Mouse (Mus musculus): ENCODE data around the gene Cyp2f2.

Gene Cyp2f2

DNA sequence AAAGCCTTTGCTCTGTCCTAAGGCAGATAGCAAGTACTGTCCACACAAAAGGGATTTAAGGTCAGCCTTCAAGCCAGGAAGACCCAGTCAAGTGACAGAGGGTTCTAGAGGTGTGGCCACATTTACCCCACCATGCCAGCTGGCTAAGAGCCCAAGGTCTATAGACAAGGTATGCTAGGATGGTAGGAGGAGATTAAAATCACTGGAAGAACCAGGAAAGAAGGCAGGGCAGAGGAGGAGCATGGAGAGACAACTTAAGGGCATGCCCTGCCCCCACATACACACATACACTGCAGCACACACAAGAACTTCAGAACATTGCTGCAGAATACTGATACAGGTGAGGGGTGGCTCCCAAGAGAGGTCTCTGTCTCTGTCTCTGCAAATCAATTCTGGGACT is at the start of gene Cyp2f2:
TSS of gene Cyp2f2 (plus strand) at position 234 of the 400 bp plus-strand sequence.
- POLR2A ChIA-PET: interaction anchor here in 1 of 4 experiments (0.6 kb wide), 2 partner anchors 12 to 338 kb away, joined by 3 to 4 read pairs; no protein-coding TSS in a partner anchor
- CTCF ChIA-PET: interaction anchor here in 1 of 4 experiments (0.6 kb wide), 1 partner anchor 343 kb away, joined by 5 read pairs; no protein-coding TSS in a partner anchor

DNA sequence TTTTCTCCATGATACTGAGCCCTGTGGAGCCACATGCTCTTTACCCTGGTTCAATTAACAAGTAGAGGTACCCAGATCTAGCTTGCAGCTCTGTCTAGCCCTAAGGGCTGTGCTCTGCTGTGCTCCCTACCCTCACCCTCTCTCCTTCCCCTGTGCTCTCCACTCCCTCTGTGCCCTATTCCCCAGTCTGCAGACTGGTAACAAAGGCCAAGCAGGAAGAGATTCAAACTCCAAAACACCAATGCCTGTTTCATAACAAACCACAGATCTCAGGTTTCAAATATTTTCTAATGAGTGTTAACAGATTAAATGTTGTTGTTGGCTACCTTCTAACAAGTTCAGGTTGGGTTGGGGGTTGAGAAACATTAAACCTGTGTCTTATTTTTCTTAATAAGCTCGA is 41.1 kb upstream of the Cyp2f2 start:
- CTCF ChIA-PET: no interaction called here
- POLR2A ChIA-PET: no interaction called here

DNA sequence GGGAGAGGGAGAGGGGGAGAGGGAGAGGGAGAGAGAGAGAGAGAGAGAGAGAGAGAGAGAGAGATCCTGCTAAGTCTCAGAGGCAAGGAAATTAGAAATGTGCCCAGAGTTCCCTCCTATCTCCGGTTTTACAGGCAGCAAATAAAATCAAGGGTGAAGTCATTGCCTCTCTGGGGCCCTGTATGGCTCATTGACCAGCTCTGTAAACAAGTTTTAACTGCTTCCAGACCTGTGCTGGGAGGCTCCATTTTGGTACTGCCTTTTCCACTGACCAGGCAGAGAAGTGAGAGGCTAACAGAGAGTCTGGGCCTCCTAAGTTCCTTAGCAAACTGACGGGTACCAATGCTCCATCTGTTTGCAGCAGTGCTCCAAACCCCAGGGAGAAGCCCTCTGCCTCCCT is 38.1 kb upstream of the Cyp2f2 start:
- CTCF ChIA-PET: no interaction called here
- POLR2A ChIA-PET: no interaction called here

DNA sequence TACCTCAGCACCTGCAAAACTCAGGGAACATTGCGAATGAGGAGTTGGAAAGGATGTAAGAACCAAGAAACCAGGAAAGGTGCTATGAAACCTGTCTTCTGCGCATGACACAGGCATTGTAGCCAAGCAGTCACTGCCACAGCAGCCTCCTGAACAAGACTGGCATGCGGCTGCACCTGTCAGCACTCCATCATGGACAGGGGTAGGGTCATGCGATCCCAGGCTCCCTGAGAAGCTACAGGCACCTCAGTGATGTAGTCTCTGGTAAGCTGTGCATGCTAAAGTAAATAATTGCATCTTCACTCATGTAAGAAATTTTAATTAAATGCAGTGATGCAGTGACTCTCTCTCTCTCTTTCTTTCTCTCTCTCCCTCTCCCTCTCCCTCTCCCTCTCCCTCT is 28.7 kb upstream of the Cyp2f2 start:
- POLR2A ChIA-PET: interaction anchor here in 1 of 4 experiments (0.6 kb wide), 1 partner anchor 22 kb away, joined by 3 read pairs; no protein-coding TSS in a partner anchor
- CTCF ChIA-PET: interaction anchor here in 1 of 4 experiments (0.6 kb wide), 1 partner anchor 447 kb away, joined by 4 read pairs; no protein-coding TSS in a partner anchor

DNA sequence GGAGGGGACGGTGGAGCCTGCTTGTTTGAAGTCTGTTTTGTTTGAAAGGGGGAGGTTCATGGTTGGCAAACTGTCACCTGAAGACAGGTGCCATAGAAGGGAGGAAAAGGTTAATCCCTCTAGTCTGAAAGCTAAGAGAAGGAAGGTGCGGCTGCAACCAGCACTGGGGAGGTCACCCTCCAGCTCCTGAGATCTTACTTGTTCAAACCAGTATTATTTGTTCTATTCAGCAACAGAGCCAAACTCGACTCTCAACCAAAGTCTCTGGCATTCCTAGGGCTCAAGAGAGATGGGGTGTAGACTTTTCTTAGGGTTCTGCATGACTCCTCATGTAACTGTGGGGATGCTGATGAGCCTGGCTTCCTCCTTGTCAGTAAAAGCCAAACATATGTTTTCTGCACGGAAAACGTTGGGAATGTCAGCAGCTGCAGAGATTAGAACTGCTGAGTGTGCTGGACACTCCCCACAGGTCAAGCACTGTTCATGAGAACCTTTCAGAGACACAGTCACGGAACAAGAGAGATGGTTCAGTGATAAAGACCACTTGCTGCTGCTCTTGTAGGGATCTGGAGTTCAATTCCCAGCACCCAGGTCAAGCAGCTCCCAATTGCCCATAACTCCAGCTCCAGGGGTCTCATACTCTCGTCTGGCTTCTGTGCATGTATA is 27.5 kb upstream of the Cyp2f2 start:
- ChIA-PET CTCF (interaction anchor here in 1 of 4 experiments (0.6 kb wide), 1 partner anchor 17 kb away, joined by 9 read pairs; no protein-coding TSS in a partner anchor), POLR2A (interaction anchor here in 1 of 4 experiments (0.6 kb wide), 1 partner anchor 174 kb away, joined by 3 read pairs; no protein-coding TSS in a partner anchor)

DNA sequence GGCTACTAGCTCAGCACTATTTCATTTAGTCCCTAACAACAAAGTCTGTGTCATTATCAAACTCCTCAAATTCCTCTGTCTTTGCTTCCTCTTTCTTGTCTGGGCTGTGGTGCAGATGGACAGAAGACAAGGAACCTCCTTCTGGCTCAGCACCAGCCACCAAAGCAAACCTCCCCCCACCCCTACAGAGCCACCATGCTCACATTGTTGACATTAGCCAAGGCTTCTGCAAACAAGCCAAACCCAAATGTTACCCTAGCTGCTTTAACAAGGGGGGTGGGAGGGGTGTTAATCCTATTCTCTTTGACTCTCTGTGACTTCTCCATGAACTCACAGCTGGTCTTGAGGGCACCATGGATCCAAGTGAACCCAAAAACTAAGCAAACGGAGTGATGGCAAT is 26.8 kb upstream of the Cyp2f2 start:
- CTCF ChIA-PET: interaction anchor here in 2 of 4 experiments (0.6 kb wide), 2 partner anchors 11 to 16 kb away, joined by 8 to 9 read pairs; no protein-coding TSS in a partner anchor
- POLR2A ChIA-PET: interaction anchor here in 1 of 4 experiments (0.6 kb wide), 1 partner anchor 174 kb away, joined by 3 read pairs; no protein-coding TSS in a partner anchor

DNA sequence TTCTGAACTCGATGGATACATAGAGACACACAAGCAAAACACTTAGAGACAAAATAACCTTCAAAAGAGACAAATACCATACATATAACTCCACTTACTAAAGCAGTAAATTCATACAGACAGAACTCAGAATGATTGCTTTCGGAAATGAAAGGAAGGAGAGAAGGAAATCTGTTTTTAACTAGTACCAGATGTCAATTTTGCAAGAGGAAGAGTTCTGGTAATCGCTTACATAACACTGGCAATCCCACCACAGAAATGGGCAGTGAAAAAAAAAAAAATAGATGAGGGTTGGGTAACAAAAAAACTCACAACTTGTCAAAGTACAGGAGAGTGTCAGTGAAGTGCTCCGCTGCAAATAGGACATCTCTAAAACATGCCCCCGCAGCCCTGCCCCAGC is 14.8 kb upstream of the Cyp2f2 start:
- ChIA-PET POLR2A (no interaction called here), CTCF (no interaction called here)

DNA sequence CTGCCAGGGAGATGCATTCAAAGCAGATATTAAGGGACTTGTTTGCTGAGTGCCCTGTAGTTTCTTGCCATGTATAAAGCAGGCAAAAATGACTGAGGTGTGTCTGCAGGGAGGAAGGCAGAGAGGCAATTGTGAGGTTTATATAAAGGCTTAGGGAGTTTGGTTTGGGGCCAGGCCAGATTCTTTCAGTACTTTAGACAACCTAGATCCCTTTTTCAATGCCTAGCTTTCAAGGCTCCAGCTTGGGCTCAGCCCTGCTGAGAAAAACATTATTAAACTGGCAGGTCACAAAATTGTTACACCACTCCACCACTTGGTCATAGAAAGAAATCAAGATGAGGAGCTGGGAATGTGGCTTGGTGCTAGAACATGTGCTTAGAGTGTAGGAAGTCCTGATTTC is 9.4 kb upstream of the Cyp2f2 start:
- ChIA-PET POLR2A (no interaction called here), CTCF (no interaction called here)

DNA sequence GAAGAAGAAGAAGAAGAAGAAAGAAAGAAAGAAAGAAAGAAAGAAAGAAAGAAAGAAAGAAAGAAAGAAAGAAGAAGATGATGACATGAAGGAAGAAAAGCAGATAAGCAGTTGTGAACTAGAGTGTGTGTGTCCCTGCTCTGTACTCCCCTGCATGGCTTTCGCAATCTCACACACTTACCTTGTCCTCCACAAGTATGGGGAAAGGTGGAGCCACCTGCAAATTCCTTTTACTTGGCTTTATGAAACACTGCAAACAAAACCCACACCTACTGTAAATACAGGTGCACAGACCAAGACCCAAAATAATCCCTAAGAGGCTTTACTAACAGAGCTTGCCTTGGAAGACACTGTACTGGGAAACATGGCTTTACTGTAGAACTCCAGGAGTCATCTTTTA is 8.7 kb upstream of the Cyp2f2 start:
- ChIA-PET POLR2A (no interaction called here), CTCF (no interaction called here)

DNA sequence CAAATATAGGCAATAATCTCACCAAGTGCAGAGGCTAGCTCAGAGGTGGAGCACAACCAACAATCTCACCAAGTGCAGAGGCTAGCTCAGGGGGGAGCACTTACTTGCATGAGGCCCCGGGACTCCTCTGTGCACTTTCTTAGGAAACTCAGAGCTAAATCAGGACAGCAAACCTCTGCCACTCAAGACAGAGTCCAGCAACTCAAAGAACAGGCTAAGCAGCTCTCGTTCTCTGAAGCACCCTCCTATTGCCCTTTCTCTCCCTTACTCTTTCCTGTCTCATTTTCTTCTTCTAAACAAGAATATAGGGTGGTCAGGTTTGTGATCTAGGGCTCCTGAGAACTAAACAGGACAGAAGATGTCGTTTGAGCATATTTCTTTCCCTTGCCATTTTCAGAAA is 7.7 kb upstream of the Cyp2f2 start:
- POLR2A ChIA-PET: no interaction called here

DNA sequence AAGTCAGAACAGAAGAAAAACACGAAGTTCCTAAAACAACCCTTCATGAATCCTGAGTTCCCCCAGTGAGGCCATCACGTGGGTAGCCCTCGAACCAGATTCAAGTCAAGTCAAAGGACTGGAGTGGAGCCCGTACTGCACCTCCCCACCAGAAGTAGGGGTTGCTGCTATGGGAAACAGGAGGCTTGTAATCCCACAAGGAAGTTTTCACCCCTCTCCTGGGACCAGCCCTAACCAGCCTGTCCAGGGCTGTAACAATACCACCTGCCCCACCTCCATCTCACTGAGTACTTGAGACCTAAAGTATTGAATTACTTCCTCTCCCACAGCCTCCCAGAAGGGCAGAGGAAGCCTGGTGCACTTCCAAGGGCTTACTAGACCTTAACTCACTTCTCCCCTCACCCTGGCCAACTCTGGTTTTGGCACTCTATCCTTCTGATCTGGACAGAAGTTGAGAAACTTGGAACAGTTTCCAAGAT is 1.6 kb upstream of the Cyp2f2 start:
- ChIA-PET POLR2A (no interaction called here), CTCF (no interaction called here)

More for the DNA sequence above, 7.7 kb upstream of the Cyp2f2 start:
- CTCF ChIA-PET: no interaction called here

DNA sequence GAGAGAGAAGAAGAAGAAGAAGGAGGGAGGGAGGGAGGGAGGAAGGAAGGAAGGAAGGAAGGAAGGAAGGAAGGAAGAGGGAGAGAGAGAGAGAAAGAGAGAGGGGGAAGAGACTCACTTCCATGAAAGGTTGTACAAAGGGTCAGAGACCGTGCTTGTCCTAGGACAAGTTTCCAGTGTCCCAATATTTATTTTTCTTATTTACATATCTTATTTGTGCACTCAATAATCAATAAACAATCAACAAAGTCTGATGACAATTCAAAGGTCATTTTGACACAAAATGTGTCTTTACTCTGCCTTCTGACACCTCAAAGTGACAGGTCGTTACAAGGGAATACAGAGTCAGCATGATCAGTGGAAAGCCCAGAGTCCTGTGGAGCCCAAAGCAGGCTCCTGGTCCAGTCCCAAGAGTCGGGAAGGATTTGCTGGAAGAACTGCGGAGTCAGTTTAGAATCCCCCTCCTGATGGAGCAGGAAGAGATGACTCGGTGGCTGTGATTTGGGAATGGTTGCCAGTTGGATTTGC is 4.7 kb downstream of the Cyp2f2 start:
- CTCF ChIA-PET: interaction anchor here in 1 of 4 experiments (0.6 to 1.2 kb wide), 2 partner anchors 143 to 161 kb away, joined by 3 read pairs; no protein-coding TSS in a partner anchor
- POLR2A ChIA-PET: no interaction called here

DNA sequence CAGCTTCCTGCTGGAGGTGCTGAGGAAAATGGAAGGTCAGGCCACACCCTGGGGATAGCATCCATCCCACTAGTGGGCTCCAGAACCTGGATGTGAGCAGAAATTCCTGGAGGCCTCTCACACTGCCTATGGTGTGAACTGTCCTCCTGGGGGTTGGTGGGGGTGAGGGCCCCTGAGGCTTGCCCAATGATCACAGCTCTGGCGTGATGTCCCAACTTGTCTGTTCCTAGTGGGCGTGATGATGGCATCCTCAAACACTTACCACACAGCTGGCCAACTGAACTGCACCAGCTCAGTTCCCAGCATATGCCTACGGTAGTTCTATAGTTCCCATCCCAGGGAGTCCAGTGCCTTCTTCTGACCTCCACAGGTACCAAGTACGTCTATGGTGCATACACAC is 5.3 kb downstream of the Cyp2f2 start:
- ChIA-PET CTCF (interaction anchor here in 1 of 4 experiments (0.6 to 1.2 kb wide), 2 partner anchors 142 to 160 kb away, joined by 3 read pairs; no protein-coding TSS in a partner anchor), POLR2A (interaction anchor here in 1 of 4 experiments (0.5 kb wide), 1 partner anchor 162 kb away, joined by 3 read pairs; no protein-coding TSS in a partner anchor)

DNA sequence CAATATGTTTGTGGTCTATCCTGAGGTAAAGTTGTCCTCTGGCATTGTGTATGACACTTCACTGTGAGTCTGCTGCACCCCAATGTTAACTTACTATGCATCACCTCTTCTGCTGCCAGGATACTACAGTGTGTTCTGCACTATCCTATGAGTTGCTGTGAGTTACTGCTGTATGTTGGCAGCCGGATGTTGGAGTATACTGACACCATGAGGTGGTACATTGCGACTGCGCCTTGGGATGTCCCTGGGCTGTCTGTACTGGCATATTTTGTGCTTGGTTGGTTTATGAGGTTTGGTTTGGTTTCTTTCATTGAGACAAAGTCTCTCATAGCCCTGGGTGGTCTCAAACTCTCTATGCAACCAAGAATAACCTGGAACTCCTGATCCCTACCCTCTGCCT is 8.5 kb downstream of the Cyp2f2 start:
- POLR2A ChIA-PET: no interaction called here
- CTCF ChIA-PET: no interaction called here

DNA sequence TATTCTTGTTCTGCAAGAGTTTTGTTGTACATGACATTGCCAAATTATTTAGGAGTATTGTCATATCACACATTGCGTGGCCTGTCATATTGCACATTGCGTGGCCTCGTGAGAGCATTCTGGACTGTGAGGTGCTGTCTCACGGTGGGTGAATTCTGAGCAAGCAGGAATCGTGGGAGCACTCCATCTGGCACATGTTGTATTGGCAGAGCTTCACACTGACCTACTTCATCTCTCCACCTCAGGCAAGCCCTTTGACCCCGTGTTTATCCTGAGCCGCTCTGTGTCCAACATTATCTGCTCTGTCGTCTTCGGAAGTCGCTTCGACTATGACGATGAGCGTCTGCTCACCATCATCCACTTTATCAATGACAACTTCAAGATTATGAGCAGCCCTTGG is 9.2 kb downstream of the Cyp2f2 start:
- ChIA-PET CTCF (interaction anchor here in 1 of 4 experiments (2.1 kb wide), 1 partner anchor 156 kb away, joined by 19 read pairs; no protein-coding TSS in a partner anchor), POLR2A (interaction anchor here in 1 of 4 experiments (1.3 kb wide), 1 partner anchor 127 kb away, joined by 3 read pairs; no protein-coding TSS in a partner anchor)

DNA sequence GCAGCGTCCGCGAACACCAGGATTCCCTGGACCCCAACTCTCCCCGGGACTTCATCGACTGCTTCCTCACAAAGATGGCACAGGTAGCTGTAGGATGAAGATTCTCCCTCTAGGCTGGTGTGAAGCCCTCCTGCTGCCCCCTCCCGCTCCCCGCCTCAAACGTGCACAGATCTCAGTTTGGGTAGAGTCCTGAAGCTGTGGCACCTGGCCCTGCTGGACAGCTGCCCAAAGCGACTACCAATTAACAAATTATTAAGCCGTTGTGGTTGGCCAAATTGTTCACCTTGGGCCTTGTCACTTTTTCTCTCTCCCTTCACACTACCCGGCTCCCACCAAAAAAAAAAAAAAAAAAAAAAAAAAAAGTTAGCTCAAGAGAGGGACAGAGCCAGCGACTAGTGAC is 10.1 kb downstream of the Cyp2f2 start:
- ChIA-PET POLR2A (interaction anchor here in 2 of 4 experiments (1.1 to 1.9 kb wide), 3 partner anchors 127 to 156 kb away, joined by 3 to 5 read pairs (median 3); no protein-coding TSS in a partner anchor), CTCF (interaction anchor here in 3 of 4 experiments (0.5 to 2.1 kb wide), 10 partner anchors 83 to 882 kb away, joined by 3 to 19 read pairs (median 4); no protein-coding TSS in a partner anchor)

DNA sequence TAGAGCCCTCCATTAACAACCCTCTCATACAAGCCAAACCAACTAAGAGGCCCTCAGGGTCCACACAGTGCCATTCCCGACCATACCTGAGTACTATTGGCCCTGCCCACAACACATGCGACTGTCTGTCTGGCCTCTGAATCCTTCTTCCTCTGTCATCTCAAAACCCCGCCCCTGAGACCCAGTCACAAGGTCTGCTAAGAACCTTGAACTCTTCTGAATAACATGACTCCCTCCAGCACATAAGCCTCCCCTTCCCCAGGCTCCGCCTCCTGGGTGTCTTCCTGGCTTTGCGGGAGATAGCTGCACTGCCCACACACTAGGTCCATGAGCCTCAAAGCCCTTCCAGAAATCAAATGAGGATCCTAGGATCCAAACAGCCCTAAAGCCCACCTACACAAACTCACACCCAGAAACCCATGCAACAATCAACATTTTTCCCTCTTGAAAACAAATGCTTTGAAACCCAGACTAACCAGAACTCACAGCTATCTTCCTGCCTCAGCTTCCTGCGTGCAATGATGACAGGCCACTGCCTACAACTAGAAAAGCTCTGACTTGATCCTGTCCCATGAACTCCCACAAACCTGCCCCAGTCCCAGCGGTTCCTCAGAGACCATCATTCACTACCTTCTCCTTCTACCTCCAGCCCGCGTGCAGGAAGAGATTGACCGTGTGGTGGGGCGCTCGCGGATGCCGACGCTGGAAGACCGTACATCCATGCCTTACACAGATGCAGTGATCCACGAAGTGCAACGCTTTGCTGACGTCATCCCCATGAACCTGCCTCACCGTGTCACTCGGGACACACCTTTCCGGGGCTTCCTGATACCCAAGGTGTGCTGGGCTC is 11.0 kb downstream of the Cyp2f2 start:
- POLR2A ChIA-PET: interaction anchor here in 3 of 4 experiments (0.5 to 1.9 kb wide), 6 partner anchors 18 to 155 kb away, joined by 3 to 5 read pairs (median 3); partner anchors contain the start of gene Rab4b (in 1 of the 3)
- CTCF ChIA-PET: interaction anchor here (0.5 to 2.1 kb wide), 15 partner anchors 59 to 1575 kb away, joined by 3 to 19 read pairs (median 4); no protein-coding TSS in a partner anchor

DNA sequence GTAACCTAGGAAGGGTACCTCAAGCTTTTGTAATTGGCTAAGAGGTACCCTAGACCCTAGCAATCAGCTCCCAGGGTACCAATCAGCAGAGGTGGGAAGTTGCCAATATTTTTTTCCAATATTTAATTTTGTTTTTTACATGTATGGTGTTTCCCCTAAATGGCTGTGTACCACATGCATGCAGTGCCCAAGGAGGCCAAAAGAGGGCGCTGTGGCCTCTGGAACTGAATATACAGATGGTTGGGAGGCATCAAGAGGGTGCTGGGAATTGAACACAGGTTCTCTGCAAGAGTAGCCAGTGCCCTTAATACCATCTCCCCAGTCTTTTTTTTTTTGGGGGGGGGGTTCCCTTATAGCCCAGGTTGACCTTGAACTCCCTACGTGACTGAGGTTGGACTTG is 11.7 kb downstream of the Cyp2f2 start:
- POLR2A ChIA-PET: interaction anchor here in 3 of 4 experiments (0.5 to 1.9 kb wide), 4 partner anchors 24 to 154 kb away, joined by 3 to 5 read pairs (median 3); no protein-coding TSS in a partner anchor
- CTCF ChIA-PET: interaction anchor here (0.6 to 2.1 kb wide), 6 partner anchors 24 to 1260 kb away, joined by 3 to 12 read pairs (median 4); no protein-coding TSS in a partner anchor

Data from embryonic stem cell, embryonic (primary cell).